Mouse (Mus musculus): ENCODE measurements at regions not wholly inside any gene's neighbourhood (a gene's known extent, or its start where the extent isn't known, plus 50 kb on each side); places are given as distances from the start of the nearest gene placed in this dataset.

DNA sequence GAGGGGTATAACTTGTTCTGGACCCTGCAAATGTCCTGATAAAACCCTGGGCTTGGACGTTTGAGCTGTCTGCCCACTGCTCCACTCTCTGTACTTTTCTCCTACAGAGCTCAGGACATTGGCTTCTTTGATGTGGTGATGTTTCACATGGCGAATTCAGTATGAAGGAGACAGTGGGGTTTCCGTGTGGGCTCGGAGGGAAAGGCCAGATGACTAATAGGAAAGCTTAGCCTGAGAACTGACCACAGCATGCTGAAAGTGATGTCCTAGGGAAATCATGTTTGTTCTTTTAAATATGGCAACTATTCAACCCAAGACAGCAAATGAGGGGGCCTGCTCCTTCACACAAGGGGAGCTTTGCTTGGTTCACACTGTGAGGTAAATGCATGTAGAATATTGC lies 332.6 kb downstream of the Lnpk start:
- no peak for TF ChIP-seq CTCF (IDR thresholded peaks at IDR 0.05; ENCODE audit: extremely low read depth, insufficient read depth, insufficient read length, insufficient replicate concordance)
- no peak for TF ChIP-seq POLR2A (IDR thresholded peaks at IDR 0.05; ENCODE audit: low read depth, low read length)
